Mouse (Mus musculus) midbrain, embryonic 14.5 days (tissue): ENCODE results near the gene Ulk4. TPM values are rescaled to one million over a fixed set of nuclear protein-coding genes. Genes with fewer than 3 reads are reported as not detected.

Experiments used
- ATAC-seq: fragments of 200-750 bp; cut with Nextera tagmentation; 2 replicates; pipeline ENCODE4 v1.8.0; 2017; ENCODE audit warnings: moderate number of reproducible peaks, moderate library complexity; ENCODE audit not compliant: low FRiP score, low TSS enrichment
- DNase-seq: peaks from one replicate; pipeline ENCODE4 v3.0.0-alpha.2; 2015
- H3K27ac ChIP-seq: fragments of 300-500 bp; sonication (generic); replicated peaks from 2 replicates; pipeline ENCODE4 v1.5.1; 2014; ENCODE audit warnings: mild to moderate bottlenecking, low read depth, low read length, moderate library complexity
- H3K27me3 ChIP-seq: fragments of 300-500 bp; sonication (generic); 2 replicates; pipeline ENCODE4 v1.6.1; 2014; ENCODE audit warnings: low read length, control low read depth, mixed read lengths; ENCODE audit not compliant: control insufficient read depth, insufficient read depth
- H3K36me3 ChIP-seq: fragments of 300-500 bp; sonication (generic); 2 replicates; pipeline ENCODE4 v1.6.1; 2014; ENCODE audit warnings: low read length, control low read depth; ENCODE audit not compliant: control insufficient read depth, insufficient read depth
- H3K4me1 ChIP-seq: fragments of 300-500 bp; sonication (generic); 2 replicates; pipeline ENCODE4 v1.6.1; 2014; ENCODE audit warnings: mild to moderate bottlenecking, antibody characterized with exemption, low read length, control low read depth; ENCODE audit not compliant: control insufficient read depth, insufficient read depth
- H3K4me2 ChIP-seq: fragments of 300-500 bp; sonication (generic); 2 replicates; pipeline ENCODE4 v1.6.1; 2014; ENCODE audit warnings: mild to moderate bottlenecking, low read length, moderate library complexity
- H3K4me3 ChIP-seq: fragments of 300-500 bp; sonication (generic); replicated peaks from 2 replicates; pipeline ENCODE4 v1.5.1; 2014; ENCODE audit warnings: low read depth, low read length
- H3K9ac ChIP-seq: fragments of 300-500 bp; sonication (generic); replicated peaks from 2 replicates; pipeline ENCODE4 v1.6.1; 2014; ENCODE audit warnings: mild to moderate bottlenecking, low read length, moderate library complexity
- H3K9me3 ChIP-seq: fragments of 300-500 bp; sonication (generic); 2 replicates; pipeline ENCODE4 v1.6.1; 2016; ENCODE audit warnings: low read length, control low read depth, mixed read lengths; ENCODE audit not compliant: control insufficient read depth
- WGBS: fragments of 180-500 bp; shearing (Covaris S2); extraction: QIAGEN DNeasy Blood & Tissue Kit; methylation state at CpG from one replicate; pipeline ENCODE4 v1.1.7; 2014; 5-methylcytosine and 5-hydroxymethylcytosine counted together
- polyA plus RNA-seq: library from polyadenylated mRNA; unstranded; fragments of >200 nt; fragmentation: Nextera tagmentation; extraction: Ambion mirVana; gene quantifications from 2 replicates; pipeline ENCODE4 v1.2.1, GENCODE M21; 2014

Gene Ulk4
- polyA plus RNA-seq, 1 experiment from 2014 or later: 75.7 TPM

GRCm38 (mm10) chr9:120958560-120958959, 318.4 kb downstream of the Ulk4 start:
- no peaks in the 10 kb centered on the region for H3K4me1 ChIP-seq
- DNase-seq (no peak), ATAC-seq (no peak)
- no peaks in the 10 kb centered on the region for H3K27me3 ChIP-seq
- no peak overlapping the region; the same call in 1 of the 2 replicates for H3K27ac ChIP-seq
- H3K9me3 ChIP-seq: no peaks in the 10 kb centered on the region
- H3K4me3 ChIP-seq: no peak overlapping the region
- H3K36me3 ChIP-seq: peaks cover 93% of the 10 kb centered on the region
- 73% methylated on average over 6 of the region's 6 CpGs for WGBS
- H3K9ac ChIP-seq: no peak overlapping the region
- H3K4me2 ChIP-seq: no peak overlapping the region

- Histone ChIP-seq H3K27ac (no peak overlapping the region), H3K9ac (no peak overlapping the region), H3K4me3 (no peak overlapping the region), H3K4me2 (no peak overlapping the region), H3K4me1 (no peaks in the 10 kb centered on the region), H3K27me3 (no peaks in the 10 kb centered on the region), H3K36me3 (peaks cover 98% of the 10 kb centered on the region), H3K9me3 (no peaks in the 10 kb centered on the region)
- DNase-seq (no peak), ATAC-seq (no peak)
- 94% methylated on average over 5 of the region's 5 CpGs for WGBS
Observed at GRCm38 (mm10) chr9:120958051-120958450, 318.9 kb downstream of the Ulk4 start.

- H3K9me3 ChIP-seq: no peaks in the 10 kb centered on the region
- no peak overlapping the region for H3K9ac ChIP-seq
- no peaks in the 10 kb centered on the region for H3K27me3 ChIP-seq
- DNase-seq: no peak
- H3K4me3 ChIP-seq: no peak overlapping the region
- WGBS: 89% methylated on average over 3 of the region's 3 CpGs
- no peak for ATAC-seq
- H3K4me2 ChIP-seq: no peak overlapping the region
- no peak overlapping the region for H3K27ac ChIP-seq
- peaks cover 71% of the 10 kb centered on the region for H3K36me3 ChIP-seq
- H3K4me1 ChIP-seq: peaks cover 3% of the 10 kb centered on the region; the same call in 1 of the 2 replicates
Observed at GRCm38 (mm10) chr9:120951947-120952346, 325.1 kb downstream of the Ulk4 start.

GRCm38 (mm10) chr9:120950761-120951160, 326.2 kb downstream of the Ulk4 start:
- H3K36me3 ChIP-seq: peaks cover 59% of the 10 kb centered on the region
- H3K9ac ChIP-seq: no peak overlapping the region
- H3K9me3 ChIP-seq: no peaks in the 10 kb centered on the region
- H3K4me1 ChIP-seq: peaks cover 3% of the 10 kb centered on the region; the same call in 1 of the 2 replicates
- H3K27ac ChIP-seq: no peak overlapping the region
- no peak overlapping the region for H3K4me3 ChIP-seq
- ATAC-seq (no peak), DNase-seq (no peak)
- 92% methylated on average over 12 of the region's 12 CpGs for WGBS
- H3K27me3 ChIP-seq: no peaks in the 10 kb centered on the region
- no peak overlapping the region for H3K4me2 ChIP-seq

GRCm38 (mm10) chr9:120948832-120949231, 328.2 kb downstream of the Ulk4 start:
- 100% methylated on average over 1 of the region's 1 CpGs for WGBS

GRCm38 (mm10) chr9:120946131-120946530, 330.9 kb downstream of the Ulk4 start:
- Histone ChIP-seq H3K9ac (no peak overlapping the region), H3K4me1 (peaks cover 16% of the 10 kb centered on the region), H3K9me3 (no peaks in the 10 kb centered on the region), H3K4me2 (no peak overlapping the region), H3K27ac (no peak overlapping the region), H3K4me3 (no peak overlapping the region), H3K36me3 (peaks cover 16% of the 10 kb centered on the region), H3K27me3 (no peaks in the 10 kb centered on the region)
- DNase-seq (no peak), ATAC-seq (no peak)
- WGBS: 84% methylated on average over 8 of the region's 8 CpGs

More at GRCm38 (mm10) chr9:120948832-120949231, 328.2 kb downstream of the Ulk4 start:
- H3K27me3 ChIP-seq: no peaks in the 10 kb centered on the region
- H3K4me2 ChIP-seq: no peak overlapping the region
- no peak overlapping the region for H3K9ac ChIP-seq
- H3K36me3 ChIP-seq: peaks cover 40% of the 10 kb centered on the region
- DNase-seq (no peak), ATAC-seq (no peak)
- no peak overlapping the region for H3K27ac ChIP-seq
- H3K9me3 ChIP-seq: no peaks in the 10 kb centered on the region
- peaks cover 3% of the 10 kb centered on the region; the same call in 1 of the 2 replicates for H3K4me1 ChIP-seq
- H3K4me3 ChIP-seq: no peak overlapping the region

- Histone ChIP-seq H3K9ac (no peak overlapping the region), H3K4me1 (peaks cover 32% of the 10 kb centered on the region), H3K4me3 (no peak overlapping the region), H3K9me3 (no peaks in the 10 kb centered on the region), H3K4me2 (no peak overlapping the region), H3K27ac (no peak overlapping the region), H3K27me3 (no peaks in the 10 kb centered on the region), H3K36me3 (peaks cover 3% of the 10 kb centered on the region; the same call in 1 of the 2 replicates)
- ATAC-seq (no peak), DNase-seq (no peak)
- 82% methylated on average over 3 of the region's 3 CpGs for WGBS
Observed at GRCm38 (mm10) chr9:120944211-120944610, 332.8 kb downstream of the Ulk4 start.

- DNase-seq (no peak), ATAC-seq (no peak)
- H3K27ac ChIP-seq: no peak overlapping the region
- no peak overlapping the region for H3K4me2 ChIP-seq
- peaks cover 32% of the 10 kb centered on the region for H3K4me1 ChIP-seq
- peaks cover 3% of the 10 kb centered on the region; the same call in 1 of the 2 replicates for H3K36me3 ChIP-seq
- no peaks in the 10 kb centered on the region for H3K9me3 ChIP-seq
- 77% methylated on average over 1 of the region's 1 CpGs for WGBS
- no peak overlapping the region for H3K4me3 ChIP-seq
- no peak overlapping the region for H3K9ac ChIP-seq
- no peaks in the 10 kb centered on the region for H3K27me3 ChIP-seq
Observed at GRCm38 (mm10) chr9:120943757-120944156, 333.2 kb downstream of the Ulk4 start.

GRCm38 (mm10) chr9:120940858-120941257, 336.1 kb downstream of the Ulk4 start:
- no peaks in the 10 kb centered on the region for H3K9me3 ChIP-seq
- no peak overlapping the region for H3K4me3 ChIP-seq
- H3K4me2 ChIP-seq: no peak overlapping the region
- ATAC-seq: no peak
- 88% methylated on average over 3 of the region's 3 CpGs for WGBS
- no peaks in the 10 kb centered on the region for H3K27me3 ChIP-seq
- H3K9ac ChIP-seq: no peak overlapping the region
- peaks cover 3% of the 10 kb centered on the region; the same call in 1 of the 2 replicates for H3K36me3 ChIP-seq
- no peak for DNase-seq
- H3K27ac ChIP-seq: no peak overlapping the region
- peaks cover 58% of the 10 kb centered on the region for H3K4me1 ChIP-seq
